Mouse (Mus musculus) cortical plate, adult 2 months (tissue): Measurements from ENCODE around the gene Tsnax. TPM values are rescaled to one million over a fixed set of nuclear protein-coding genes. Genes with fewer than 3 reads are reported as not detected.

Experiments
- H3K27ac ChIP-seq: fragments of 200-500 bp; 2 replicates; pipeline ENCODE4 v1.5.1; 2012; ENCODE audit warnings: low read length, control low read depth, inconsistent platforms; ENCODE audit not compliant: insufficient read depth
- H3K4me1 ChIP-seq: fragments of 200-500 bp; 2 replicates; pipeline ENCODE4 v1.6.1; 2011; ENCODE audit warnings: low read length; ENCODE audit not compliant: control insufficient read depth, insufficient read depth
- H3K4me3 ChIP-seq: fragments of 200-500 bp; 2 replicates; pipeline ENCODE4 v1.5.1; 2011; ENCODE audit warnings: mild to moderate bottlenecking, low read length, control low read depth; ENCODE audit not compliant: insufficient read depth
- CTCF ChIP-seq: fragments of 200-500 bp; IDR thresholded peaks from 2 replicates; pipeline ENCODE4 v1.5.1; 2011; ENCODE audit warnings: mild to moderate bottlenecking, control low read depth, low read length; ENCODE audit not compliant: insufficient read depth; ENCODE audit errors: extremely low read depth
- POLR2A ChIP-seq: fragments of 200-500 bp; IDR thresholded peaks from 2 replicates; pipeline ENCODE4 v1.6.1; 2011; ENCODE audit warnings: mild to moderate bottlenecking, low read length, control low read depth; ENCODE audit not compliant: insufficient read depth; ENCODE audit errors: extremely low read depth
- polyA plus RNA-seq: library from polyadenylated mRNA; depleted of rRNA; stranded (reverse); fragments of >200 nt; gene quantifications from 2 replicates; pipeline ENCODE4 v1.2.3, GENCODE M21; 2012

Gene Tsnax
- polyA plus RNA-seq, 1 experiment = 220 TPM

DNA sequence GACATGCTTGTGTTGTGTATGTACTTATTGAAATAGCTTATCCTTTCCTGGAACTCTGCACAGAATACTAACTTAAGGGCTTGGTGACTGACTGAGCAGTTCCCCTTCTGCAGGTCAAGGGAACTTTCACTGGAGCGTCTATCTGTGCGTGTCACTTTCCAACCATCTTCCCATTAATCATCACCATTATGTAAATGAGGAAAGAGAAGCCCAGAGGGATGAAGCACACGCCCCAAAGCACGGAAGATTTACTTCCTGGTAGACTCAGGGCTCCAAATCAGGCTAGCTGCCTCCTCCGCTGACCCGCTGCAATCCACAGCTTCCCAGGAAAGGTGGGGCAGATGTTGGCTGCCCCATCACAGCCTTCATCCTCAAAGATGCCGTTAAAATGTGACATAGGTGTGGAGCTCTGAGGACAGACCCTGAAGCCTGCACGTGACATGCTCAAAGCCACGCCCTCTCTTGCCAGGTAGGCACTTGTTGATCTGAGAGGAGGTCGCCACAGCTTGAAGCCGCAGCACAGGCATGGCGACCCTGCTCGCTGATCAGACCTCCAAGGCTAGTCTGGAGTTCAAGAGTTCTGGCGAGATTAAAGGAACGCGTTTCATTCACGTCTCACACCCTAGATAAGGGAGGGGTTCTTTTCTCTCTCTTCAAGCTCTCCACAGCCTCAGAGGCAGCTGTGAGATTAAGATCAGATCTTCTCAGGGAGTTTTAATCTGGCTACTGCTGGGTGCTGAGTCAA lies 21.7 kb upstream of the Tsnax start:
- no peak overlapping the region for H3K4me3 ChIP-seq
- TF ChIP-seq POLR2A (no peak), CTCF (no peak)
- H3K4me1 ChIP-seq = no peaks in the 10 kb centered on the region; the same call in 1 of the 2 replicates
- H3K27ac ChIP-seq = no peak overlapping the region

- Histone ChIP-seq H3K4me1 (no peaks in the 10 kb centered on the region; the same call in 1 of the 2 replicates), H3K4me3 (no peak overlapping the region), H3K27ac (no peak overlapping the region)
- TF ChIP-seq POLR2A = no peak
- TF ChIP-seq CTCF = no peak
Observed at GRCm38 (mm10) chr8:124991668-124991926, 21.2 kb upstream of the Tsnax start.

DNA sequence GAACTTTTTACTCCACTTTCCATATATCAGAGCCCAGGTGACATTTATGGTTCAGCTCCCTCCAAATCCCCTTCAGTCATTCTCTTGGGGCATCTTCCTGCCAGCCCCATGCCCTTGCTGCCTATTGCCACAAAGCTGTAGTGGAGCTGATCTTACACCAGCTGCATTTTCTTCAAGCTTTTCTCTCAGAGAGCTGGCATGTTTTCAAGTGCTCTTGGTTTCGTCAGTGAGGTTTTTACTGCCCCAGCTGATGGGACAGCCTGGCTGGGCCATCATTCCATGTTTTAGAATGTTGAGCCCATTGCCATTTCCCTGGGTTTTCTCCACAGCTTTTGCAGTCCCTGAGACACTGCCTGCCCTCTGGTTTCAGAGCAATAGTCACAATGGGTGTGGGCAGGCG lies 17.0 kb upstream of the Tsnax start:
- Histone ChIP-seq H3K4me1 (no peaks in the 10 kb centered on the region; the same call in 1 of the 2 replicates), H3K27ac (no peak overlapping the region), H3K4me3 (no peak overlapping the region)
- no peak for TF ChIP-seq POLR2A
- TF ChIP-seq CTCF = no peak

GRCm38 (mm10) chr8:125024085-125024484 lies 11.3 kb downstream of the Tsnax start:
- H3K27ac ChIP-seq = 0 out of 2 replicates have a peak overlapping the region, but pooled peaks have one; percentile 52
- peaks cover 2% of the 10 kb centered on the region; the same call in 1 of the 2 replicates for H3K4me1 ChIP-seq
- H3K4me3 ChIP-seq = no peak overlapping the region
- TF ChIP-seq POLR2A (no peak), CTCF (no peak)

DNA sequence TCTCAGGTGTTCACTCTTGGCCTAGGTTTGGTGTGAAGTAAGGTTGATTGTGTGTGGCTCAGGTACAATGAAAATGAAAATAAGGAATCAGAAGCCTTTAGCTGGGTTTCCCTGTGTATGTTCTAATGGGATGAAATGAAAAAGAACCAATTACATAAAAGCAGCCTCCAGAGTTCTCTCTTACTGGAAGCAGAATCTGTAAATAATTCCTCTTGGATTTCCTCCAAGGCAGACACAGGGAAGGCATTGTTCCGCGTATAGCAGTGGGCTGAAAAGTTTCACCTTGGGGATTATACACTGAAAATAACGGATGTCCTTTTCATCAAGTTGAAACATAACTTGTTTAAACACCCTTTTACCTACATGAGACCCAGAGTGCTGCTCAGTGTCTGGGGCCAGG lies 14.4 kb downstream of the Tsnax start:
- Histone ChIP-seq H3K27ac (no peak overlapping the region), H3K4me3 (no peak overlapping the region), H3K4me1 (peaks cover 2% of the 10 kb centered on the region; the same call in 1 of the 2 replicates)
- TF ChIP-seq CTCF = no peak
- no peak for TF ChIP-seq POLR2A

DNA sequence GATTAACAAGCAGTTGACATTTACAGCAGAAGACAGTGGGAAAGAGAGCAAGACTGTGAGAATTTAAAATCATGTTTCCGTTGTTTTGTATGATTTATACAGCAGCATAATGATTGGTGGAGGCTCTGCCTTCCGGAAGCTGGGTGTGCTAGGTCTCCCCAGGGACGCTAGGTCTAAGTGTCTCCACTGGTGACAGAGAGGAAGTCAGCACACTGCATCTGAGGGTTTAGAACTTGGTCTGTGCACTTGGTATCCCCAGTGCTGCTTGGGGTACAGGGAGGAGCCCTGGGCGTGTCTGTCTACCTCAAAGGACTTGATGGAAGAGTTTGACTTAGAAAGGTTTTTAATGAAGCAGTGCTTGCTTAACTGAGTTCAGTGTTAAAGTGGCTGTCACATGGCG lies 16.0 kb downstream of the Tsnax start:
- Histone ChIP-seq H3K27ac (no peak overlapping the region), H3K4me3 (no peak overlapping the region), H3K4me1 (peaks cover 2% of the 10 kb centered on the region; the same call in 1 of the 2 replicates)
- TF ChIP-seq CTCF (no peak), POLR2A (no peak)

DNA sequence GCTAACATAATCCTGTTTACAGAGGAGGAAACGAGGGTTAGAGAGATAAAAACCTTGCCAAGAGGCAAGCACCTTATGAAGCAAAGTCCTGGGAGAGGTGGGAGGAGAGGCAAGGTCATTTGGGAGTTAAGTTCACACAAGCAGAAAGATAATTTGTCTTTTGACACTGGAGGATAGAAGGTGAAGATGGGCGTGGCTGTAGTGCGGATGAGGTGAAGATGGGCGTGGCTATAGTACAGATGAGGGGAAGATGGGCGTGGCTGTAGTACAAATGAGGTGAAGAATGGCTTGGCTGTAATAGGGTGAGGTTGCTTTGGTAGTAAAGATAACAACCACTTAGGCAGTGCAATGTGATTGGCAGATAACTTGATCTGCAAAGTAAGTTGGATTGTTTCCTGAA lies 18.5 kb downstream of the Tsnax start:
- no peak overlapping the region for H3K27ac ChIP-seq
- TF ChIP-seq CTCF (no peak), POLR2A (no peak)
- H3K4me3 ChIP-seq = no peak overlapping the region
- H3K4me1 ChIP-seq = peaks cover 2% of the 10 kb centered on the region; the same call in 1 of the 2 replicates

DNA sequence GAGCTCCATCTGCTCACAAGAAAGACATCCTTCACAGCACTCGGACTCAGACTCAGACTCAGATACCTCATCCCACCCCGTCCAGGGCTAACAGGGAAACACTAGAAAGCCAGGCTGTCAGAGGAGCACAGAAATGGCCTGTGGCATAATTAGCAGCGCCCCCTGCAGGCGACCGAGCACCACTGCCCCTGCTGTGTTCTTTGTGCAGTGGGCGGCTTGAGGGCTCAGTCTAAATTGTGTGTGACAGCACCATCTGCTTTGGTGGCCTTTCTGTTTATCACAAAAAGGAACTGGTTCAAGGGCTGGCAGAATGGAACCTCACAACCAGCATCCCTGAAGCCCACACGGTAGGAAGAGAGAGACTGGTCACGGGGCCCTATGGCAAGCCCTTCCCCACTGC lies 21.9 kb downstream of the Tsnax start:
- Histone ChIP-seq H3K27ac (no peak overlapping the region), H3K4me1 (no peaks in the 10 kb centered on the region), H3K4me3 (no peak overlapping the region)
- TF ChIP-seq POLR2A (no peak), CTCF (peak; percentile 63)

GRCm38 (mm10) chr8:125037081-125037480 lies 24.3 kb downstream of the Tsnax start:
- Histone ChIP-seq H3K4me3 (no peak overlapping the region), H3K27ac (no peak overlapping the region), H3K4me1 (no peaks in the 10 kb centered on the region)
- TF ChIP-seq POLR2A (no peak), CTCF (no peak)

DNA sequence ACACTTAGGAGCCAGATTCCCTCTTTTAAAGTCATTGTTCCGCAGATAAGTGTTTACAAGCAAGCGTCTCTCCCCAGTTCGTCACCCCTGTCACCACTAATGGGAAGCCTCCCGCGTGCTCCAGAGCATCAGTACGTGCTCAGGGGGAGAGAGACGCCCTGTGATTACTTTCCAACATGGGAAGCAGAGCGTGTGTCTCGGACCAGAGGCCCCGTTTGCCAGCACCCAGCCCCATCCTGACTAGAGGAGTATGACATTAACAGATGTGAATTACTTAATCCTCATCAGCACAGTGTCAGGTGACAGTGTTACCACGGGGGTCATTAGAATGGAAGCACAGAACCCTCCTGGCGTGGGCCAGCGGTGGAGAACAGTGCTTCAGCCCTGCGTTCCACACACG lies 25.9 kb downstream of the Tsnax start:
- TF ChIP-seq CTCF (no peak), POLR2A (no peak)
- Histone ChIP-seq H3K27ac (no peak overlapping the region), H3K4me1 (no peaks in the 10 kb centered on the region), H3K4me3 (no peak overlapping the region)

- no peak for TF ChIP-seq CTCF
- TF ChIP-seq POLR2A = no peak
Observed at GRCm38 (mm10) chr8:125040587-125041375, 28.0 kb downstream of the Tsnax start.

More at GRCm38 (mm10) chr8:125040587-125041375, 28.0 kb downstream of the Tsnax start:
- Histone ChIP-seq H3K27ac (no peak overlapping the region), H3K4me3 (no peak overlapping the region), H3K4me1 (no peaks in the 10 kb centered on the region)
